Mouse (Mus musculus) urinary bladder, postnatal 36 days (tissue): ENCODE measurements around the gene Olfr52.
"Not testable (repeated sequence)": the region's sequence is repeated elsewhere in the genome, so short reads cannot be mapped to it uniquely, and the experiment has no call there.

Experiments used
- DNase-seq, 2 experiments: peaks; one replicate each; pipeline ENCODE4 v3.0.0; 2022; ENCODE audit warnings: low spot score in 2 of 2, mixed read lengths in 1 of 2

The Olfr52 gene

GRCm38 (mm10) chr2:86185583-86185982, at the start of gene Olfr52:
Gene Olfr52 (minus strand): TSS chr2:86185683.
- no peak for DNase-seq

- no peak for DNase-seq
Observed at GRCm38 (mm10) chr2:86231301-86231700, 45.8 kb upstream of the Olfr52 start, which contains the start of gene Olfr1047. Gene Olfr1047 (minus strand): TSS chr2:86231401.

- DNase-seq = no peak
Observed at GRCm38 (mm10) chr2:86219214-86219613, 33.7 kb upstream of the Olfr52 start, which contains the start of gene Olfr1046. Gene Olfr1046 (minus strand): TSS chr2:86219314.

- no peak for DNase-seq
Observed at GRCm38 (mm10) chr2:86202909-86203308, 17.4 kb upstream of the Olfr52 start, which contains the start of gene Olfr1045. Gene Olfr1045 (minus strand): TSS chr2:86203009.

GRCm38 (mm10) chr2:86195863-86196262, 10.4 kb upstream of the Olfr52 start:
- no peak for DNase-seq

- DNase-seq = no peak
Observed at GRCm38 (mm10) chr2:86179950-86180349, 5.5 kb downstream of the Olfr52 start.

- no peak for DNase-seq
Observed at GRCm38 (mm10) chr2:86177720-86178119, 7.8 kb downstream of the Olfr52 start, which contains the start of gene Olfr1044. Gene Olfr1044 (minus strand): TSS chr2:86177820.

- DNase-seq = not testable (repeated sequence)
Observed at GRCm38 (mm10) chr2:86175422-86175821, 10.1 kb downstream of the Olfr52 start.

- DNase-seq = no peak
Observed at GRCm38 (mm10) chr2:86167422-86167821, 18.1 kb downstream of the Olfr52 start, which contains the start of gene Olfr1043. Gene Olfr1043 (minus strand): TSS chr2:86167522.

GRCm38 (mm10) chr2:86161738-86162137, 23.7 kb downstream of the Olfr52 start, which contains the start of gene Olfr1042:
Gene Olfr1042 (minus strand): TSS chr2:86161838.
- no peak for DNase-seq

GRCm38 (mm10) chr2:86146632-86147031, 38.9 kb downstream of the Olfr52 start, which contains the start of gene Olfr1040:
Gene Olfr1040 (minus strand): TSS chr2:86146732.
- DNase-seq = no peak

- no peak for DNase-seq
Observed at GRCm38 (mm10) chr2:86135828-86136227, 49.7 kb downstream of the Olfr52 start, which contains the start of gene Olfr1039. Gene Olfr1039 (minus strand): TSS chr2:86135928.
